In genomic region chr6:72694047-72694790, GRCm38 (mm10) we compare ENCODE assay signal across 10 mouse cellular contexts.
DNase-seq lines count a peak whose midpoint lies in the region; ATAC-seq and TF ChIP-seq lines count a peak whose summit lies in the region.
"Had no signal": no experiment of that assay in that cellular context is flagged by ENCODE, and none has a peak within 500 bp of the region (broad histone marks: within the 10 kb centered on the region; RNA-seq: fewer than 3 reads in every experiment).

No protein-coding gene starts in this region.

- DNase-seq in heart, adult 2 months: peak in 1 of 2 experiments; percentile 29
- DNase-seq in heart, postnatal 25 days (ENCODE audit: low spot score): no peak
- DNase-seq in lung, embryonic 14.5 days: peak; percentile 38
- DNase-seq in lung, postnatal 36 days: no peak
- DNase-seq in spleen, postnatal 14 days (ENCODE audit: low spot score in 2 of 2): no peak
- DNase-seq: cerebellum, adult 11 months; right cerebral cortex, postnatal 14 days had no signal

- intact Hi-C loops in heart, adult 2 months (cut with DNase I): no loop called here
- intact Hi-C loops in heart, postnatal 25 days (cut with DNase I): no loop called here

- no peaks in the 10 kb centered on the region for H3K9me3 ChIP-seq in lung, embryonic 14.5 days (ENCODE audit: low read depth, low read length)
- no peaks in the 10 kb centered on the region for H3K9me3 ChIP-seq in embryonic facial prominence, embryonic 13.5 days
- H3K9me3 ChIP-seq in stomach, embryonic 16.5 days (replicated peaks; ENCODE audit: control insufficient read depth, low read length): no peaks in the 10 kb centered on the region

- no peaks in the 10 kb centered on the region; the same call in 1 of the 2 replicates for H3K36me3 ChIP-seq in heart, adult 2 months (ENCODE audit: control insufficient read depth, insufficient read depth, low read length)
- no peaks in the 10 kb centered on the region for H3K36me3 ChIP-seq in lung, embryonic 14.5 days (ENCODE audit: insufficient read depth)
- H3K36me3 ChIP-seq in embryonic facial prominence, embryonic 13.5 days: no peaks in the 10 kb centered on the region; the same call in 1 of the 2 replicates
- no peaks in the 10 kb centered on the region for H3K36me3 ChIP-seq in stomach, embryonic 16.5 days (ENCODE audit: control insufficient read depth, insufficient read depth, low read length)

- no peaks in the 10 kb centered on the region for H3K27me3 ChIP-seq in heart, adult 2 months (ENCODE audit: control insufficient read depth, insufficient read depth, low read length)
- H3K27me3 ChIP-seq in lung, embryonic 14.5 days (ENCODE audit: insufficient read depth, low read length): no peaks in the 10 kb centered on the region
- H3K27me3 ChIP-seq in embryonic facial prominence, embryonic 13.5 days: no peaks in the 10 kb centered on the region
- no peaks in the 10 kb centered on the region for H3K27me3 ChIP-seq in stomach, embryonic 16.5 days (ENCODE audit: control insufficient read depth, insufficient read depth, low read length)

- 0 out of 2 replicates have a peak, but pooled peaks have one; percentile 38 for TF ChIP-seq EP300 in heart, adult 2 months (IDR thresholded peaks at IDR 0.05; ENCODE audit: insufficient read depth, low read depth, low read length)

- no peak for ATAC-seq in lung, embryonic 14.5 days (ENCODE audit: insufficient read depth)
- ATAC-seq in embryonic facial prominence, embryonic 13.5 days (ENCODE audit: insufficient number of reproducible peaks, insufficient read depth, low FRiP score, low TSS enrichment, low read depth): no peak
- ATAC-seq in stomach, embryonic 16.5 days (ENCODE audit: insufficient read depth, low FRiP score): no peak
- ATAC-seq: activated CD4-positive, CD25-positive, alpha-beta regulatory T cell, adult 4 months had no signal

- no peak overlapping the region for H3K4me2 ChIP-seq in lung, embryonic 14.5 days
- no peak overlapping the region for H3K4me2 ChIP-seq in embryonic facial prominence, embryonic 13.5 days
- no peak overlapping the region for H3K4me2 ChIP-seq in stomach, embryonic 16.5 days (ENCODE audit: low read depth, low read length)

- H3K9ac ChIP-seq in heart, adult 2 months (ENCODE audit: low read depth, low read length): no peak overlapping the region
- no peak overlapping the region for H3K9ac ChIP-seq in lung, embryonic 14.5 days
- no peak overlapping the region; the same call in 1 of the 2 replicates for H3K9ac ChIP-seq in embryonic facial prominence, embryonic 13.5 days
- no peak overlapping the region for H3K9ac ChIP-seq in stomach, embryonic 16.5 days (ENCODE audit: low read length)

- H3K4me1 ChIP-seq in heart, adult 2 months (ENCODE audit: control insufficient read depth, insufficient read depth, low read length): peaks cover 31% of the 10 kb centered on the region
- peaks cover 59% of the 10 kb centered on the region for H3K4me1 ChIP-seq in lung, embryonic 14.5 days (ENCODE audit: insufficient read depth)
- peaks cover 93% of the 10 kb centered on the region for H3K4me1 ChIP-seq in embryonic facial prominence, embryonic 13.5 days
- H3K4me1 ChIP-seq in stomach, embryonic 16.5 days (ENCODE audit: control insufficient read depth, insufficient read depth, low read length): peaks cover 70% of the 10 kb centered on the region

- TF ChIP-seq POLR2A in heart, adult 2 months (IDR thresholded peaks at IDR 0.05; ENCODE audit: insufficient read depth, low read depth, low read length): no peak

- H3K4me3 ChIP-seq in heart, adult 2 months: no peak overlapping the region
- H3K4me3 ChIP-seq in lung, embryonic 14.5 days (ENCODE audit: low read depth, low read length): no peak overlapping the region
- no peak overlapping the region for H3K4me3 ChIP-seq in embryonic facial prominence, embryonic 13.5 days
- H3K4me3 ChIP-seq in stomach, embryonic 16.5 days (replicated peaks; ENCODE audit: low read length): no peak overlapping the region

- no peaks in the 10 kb centered on the region; the same call in 1 of the 2 replicates for H3K79me2 ChIP-seq in heart, adult 2 months (replicated peaks; ENCODE audit: control insufficient read depth, insufficient read depth, low read length)

- TF ChIP-seq CTCF in heart, adult 2 months (IDR thresholded peaks at IDR 0.05): no peak
- no peak for TF ChIP-seq CTCF in lung, embryonic 14.5 days (IDR thresholded peaks at IDR 0.05; ENCODE audit: low read depth)

- WGBS in heart, adult 2 months: 18% methylated on average over 5 of the region's 5 CpGs
- WGBS in lung, embryonic 14.5 days: 36% methylated on average over 5 of the region's 5 CpGs
- 31% methylated on average over 5 of the region's 5 CpGs for WGBS in embryonic facial prominence, embryonic 13.5 days
- WGBS in stomach, embryonic 16.5 days: 30% methylated on average over 5 of the region's 5 CpGs

- H3K27ac ChIP-seq in heart, adult 2 months: peak overlapping the region; percentile 42
- H3K27ac ChIP-seq in lung, embryonic 14.5 days (ENCODE audit: low read depth): peak overlapping the region; percentile 3; the same call in 1 of the 2 replicates
- H3K27ac ChIP-seq in embryonic facial prominence, embryonic 13.5 days: peak overlapping the region; percentile 65
- peak overlapping the region; percentile 31; the same call in 1 of the 2 replicates for H3K27ac ChIP-seq in stomach, embryonic 16.5 days (ENCODE audit: low read length)

Comparison
In these comparisons a context has a peak if more than half of its experiments do, and no peak if none do; other contexts are left out.
1. H3K27ac ChIP-seq: peak in every context shown above with its lines; median percentile 65 in embryonic facial prominence, embryonic 13.5 days; 42 in heart, adult 2 months; 31 in stomach, embryonic 16.5 days; 3 in lung, embryonic 14.5 days.